Mouse (Mus musculus): ENCODE data around the gene Mcts2. TPM values are rescaled to one million over a fixed set of nuclear protein-coding genes. Genes with fewer than 3 reads are reported as not detected.
A peak's percentile ranks its signal among the peaks of the same experiment; 100 is the strongest.

Gene Mcts2
- polyA plus RNA-seq, 1 experiment = 21.5 TPM

DNA sequence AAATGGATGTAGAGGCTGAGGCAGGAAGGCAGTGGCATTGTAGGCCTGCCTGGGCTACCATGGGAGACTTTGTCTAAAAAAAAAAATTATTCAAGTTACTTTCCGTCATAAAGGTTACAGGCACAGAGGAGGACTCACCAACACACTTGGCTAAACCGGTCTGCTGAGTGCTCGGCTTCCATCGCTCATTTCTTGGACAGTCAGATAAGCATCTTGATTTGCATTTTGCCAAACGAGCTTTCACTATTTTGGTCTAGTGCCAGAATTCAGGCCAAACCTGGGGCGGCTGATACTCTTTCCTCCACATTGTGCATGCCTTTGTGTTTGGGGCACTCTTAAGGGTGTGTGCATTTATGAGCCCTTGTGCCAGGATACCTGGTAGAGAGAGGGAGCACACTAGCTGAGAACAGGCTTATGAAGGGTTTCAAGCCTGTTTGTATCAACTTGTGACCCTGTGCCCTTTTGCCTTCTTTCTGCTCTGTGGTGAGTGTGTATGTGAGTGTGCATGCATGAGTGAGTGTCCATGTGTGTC lies 29.5 kb downstream of the Mcts2 start:
- Histone ChIP-seq H3K4me3 (ENCODE audit: insufficient read depth, low read length) (no peak overlapping the region), H3K4me1 (ENCODE audit: control insufficient read depth, insufficient read depth, low read length) (no peaks in the 10 kb centered on the region), H3K27ac (ENCODE audit: insufficient read depth, low read length) (no peak overlapping the region)
- TF ChIP-seq CTCF (IDR thresholded peaks at IDR 0.05; ENCODE audit: extremely low read depth, insufficient read depth, low read length) = no peak
- no peak for TF ChIP-seq POLR2A (IDR thresholded peaks at IDR 0.05; ENCODE audit: extremely low read depth, insufficient read depth, low read length)

GRCm38 (mm10) chr2:152717652-152718051 lies 30.8 kb downstream of the Mcts2 start:
- no peak overlapping the region for H3K27ac ChIP-seq (ENCODE audit: insufficient read depth, low read length)
- H3K4me3 ChIP-seq (ENCODE audit: insufficient read depth, low read length) = no peak overlapping the region

DNA sequence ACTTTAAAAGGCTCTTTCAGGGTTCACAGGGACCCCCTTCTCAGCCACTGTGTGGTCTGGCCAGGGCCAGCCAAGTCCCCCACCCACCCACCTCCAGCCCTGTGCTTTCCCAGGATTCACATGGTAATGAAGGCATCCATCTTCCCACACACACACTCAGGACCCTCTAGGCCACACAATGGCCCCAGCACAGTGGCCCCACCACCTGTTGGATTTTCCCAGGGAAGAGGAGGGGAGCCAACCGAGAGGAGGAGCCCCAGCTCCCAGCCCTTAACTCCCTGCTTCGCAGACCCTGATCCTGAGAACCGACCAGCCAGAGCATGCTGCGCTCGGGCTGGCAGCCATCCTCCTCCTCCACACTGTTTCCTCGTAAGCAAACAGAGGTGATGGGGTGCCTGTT lies 31.2 kb downstream of the Mcts2 start:
- Histone ChIP-seq H3K4me3 (ENCODE audit: insufficient read depth, low read length) (no peak overlapping the region), H3K27ac (ENCODE audit: insufficient read depth, low read length) (no peak overlapping the region)
- TF ChIP-seq CTCF (IDR thresholded peaks at IDR 0.05; ENCODE audit: extremely low read depth, insufficient read depth, low read length) (no peak), POLR2A (IDR thresholded peaks at IDR 0.05; ENCODE audit: extremely low read depth, insufficient read depth, low read length) (no peak)

More at GRCm38 (mm10) chr2:152717652-152718051, 30.8 kb downstream of the Mcts2 start:
- H3K4me1 ChIP-seq (ENCODE audit: control insufficient read depth, insufficient read depth, low read length) = no peaks in the 10 kb centered on the region
- no peak for TF ChIP-seq POLR2A (IDR thresholded peaks at IDR 0.05; ENCODE audit: extremely low read depth, insufficient read depth, low read length)
- TF ChIP-seq CTCF (IDR thresholded peaks at IDR 0.05; ENCODE audit: extremely low read depth, insufficient read depth, low read length) = no peak

DNA sequence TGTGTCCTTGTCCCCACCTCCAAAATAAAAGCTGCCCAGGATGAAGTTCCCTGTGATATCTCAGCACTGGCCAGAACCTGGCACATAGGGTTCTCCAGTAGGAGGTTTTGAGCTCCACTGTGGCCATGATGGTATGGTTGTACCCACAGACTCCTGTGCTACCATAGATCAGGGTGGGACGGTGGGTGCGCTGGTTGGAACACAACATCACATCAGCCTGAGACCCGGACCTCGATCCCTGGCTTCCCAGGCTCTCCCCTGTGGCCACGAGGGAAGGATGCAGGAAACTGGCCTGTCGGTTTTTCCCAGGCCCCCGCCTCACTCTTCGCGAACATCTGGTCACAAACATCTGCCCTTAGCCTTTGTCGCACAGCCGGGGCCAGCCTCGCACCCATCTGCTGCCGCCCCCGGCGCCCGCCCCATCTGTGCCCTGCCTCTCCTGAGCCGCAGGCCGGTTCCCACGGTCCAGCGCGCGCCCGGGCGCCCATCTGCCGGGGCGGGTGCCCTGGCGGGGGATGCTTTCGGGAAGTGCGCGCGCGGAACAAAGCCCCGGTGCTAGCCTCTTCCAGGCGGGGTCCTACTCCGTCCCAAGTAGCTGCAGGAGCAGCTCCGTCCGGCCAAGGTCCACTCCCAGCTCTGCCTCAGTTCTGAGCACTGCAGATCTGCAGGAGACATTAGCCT lies 37.0 kb downstream of the Mcts2 start:
- TF ChIP-seq POLR2A (IDR thresholded peaks at IDR 0.05; ENCODE audit: extremely low read depth, insufficient read depth, low read length) = no peak
- no peak for TF ChIP-seq CTCF (IDR thresholded peaks at IDR 0.05; ENCODE audit: extremely low read depth, insufficient read depth, low read length)
- H3K4me1 ChIP-seq (ENCODE audit: control insufficient read depth, insufficient read depth, low read length) = no peaks in the 10 kb centered on the region
- no peak overlapping the region for H3K4me3 ChIP-seq (ENCODE audit: insufficient read depth, low read length)
- no peak overlapping the region for H3K27ac ChIP-seq (ENCODE audit: insufficient read depth, low read length)

More for the DNA sequence above, 31.2 kb downstream of the Mcts2 start:
- H3K4me1 ChIP-seq (ENCODE audit: control insufficient read depth, insufficient read depth, low read length) = no peaks in the 10 kb centered on the region

- no peak overlapping the region for H3K4me3 ChIP-seq (ENCODE audit: insufficient read depth, low read length)
- H3K4me1 ChIP-seq (ENCODE audit: control insufficient read depth, insufficient read depth, low read length) = no peaks in the 10 kb centered on the region
- H3K27ac ChIP-seq (ENCODE audit: insufficient read depth, low read length) = no peak overlapping the region
- TF ChIP-seq CTCF (IDR thresholded peaks at IDR 0.05; ENCODE audit: extremely low read depth, insufficient read depth, low read length) (no peak), POLR2A (IDR thresholded peaks at IDR 0.05; ENCODE audit: extremely low read depth, insufficient read depth, low read length) (no peak)
Observed at GRCm38 (mm10) chr2:152724332-152724723, 37.5 kb downstream of the Mcts2 start.

DNA sequence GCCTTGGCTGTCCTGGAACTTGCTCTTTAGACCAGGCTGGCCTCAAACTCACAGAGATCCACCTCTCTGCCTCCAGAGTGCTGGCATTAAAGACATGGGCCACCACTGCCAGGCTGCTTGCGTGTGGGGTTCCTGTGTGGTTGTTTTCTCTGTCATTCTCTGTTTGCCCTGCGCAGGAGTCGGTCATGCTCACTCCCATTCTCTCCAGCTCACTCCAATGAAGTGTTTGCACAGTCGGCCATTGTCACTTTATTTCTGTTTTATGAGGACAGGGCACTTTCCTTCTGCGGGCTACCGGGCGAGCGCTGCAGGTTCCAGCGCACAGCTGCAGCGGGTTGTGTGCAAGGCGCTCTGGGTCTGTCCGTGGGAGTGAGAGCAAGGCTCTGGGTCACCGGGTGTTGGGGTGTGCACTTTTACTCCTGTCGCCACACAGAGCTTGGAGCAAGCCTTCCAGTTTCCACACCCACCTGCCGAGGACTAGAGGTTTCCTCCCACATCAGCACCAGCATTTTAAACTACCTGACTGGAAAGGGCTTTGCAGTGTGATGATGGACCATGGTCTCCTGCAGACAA lies 38.4 kb downstream of the Mcts2 start:
- no peak overlapping the region for H3K4me3 ChIP-seq (ENCODE audit: insufficient read depth, low read length)
- no peaks in the 10 kb centered on the region; the same call in 1 of the 2 replicates for H3K4me1 ChIP-seq (ENCODE audit: control insufficient read depth, insufficient read depth, low read length)
- H3K27ac ChIP-seq (ENCODE audit: insufficient read depth, low read length) = no peak overlapping the region
- TF ChIP-seq CTCF (IDR thresholded peaks at IDR 0.05; ENCODE audit: extremely low read depth, insufficient read depth, low read length) (no peak), POLR2A (IDR thresholded peaks at IDR 0.05; ENCODE audit: extremely low read depth, insufficient read depth, low read length) (no peak)

DNA sequence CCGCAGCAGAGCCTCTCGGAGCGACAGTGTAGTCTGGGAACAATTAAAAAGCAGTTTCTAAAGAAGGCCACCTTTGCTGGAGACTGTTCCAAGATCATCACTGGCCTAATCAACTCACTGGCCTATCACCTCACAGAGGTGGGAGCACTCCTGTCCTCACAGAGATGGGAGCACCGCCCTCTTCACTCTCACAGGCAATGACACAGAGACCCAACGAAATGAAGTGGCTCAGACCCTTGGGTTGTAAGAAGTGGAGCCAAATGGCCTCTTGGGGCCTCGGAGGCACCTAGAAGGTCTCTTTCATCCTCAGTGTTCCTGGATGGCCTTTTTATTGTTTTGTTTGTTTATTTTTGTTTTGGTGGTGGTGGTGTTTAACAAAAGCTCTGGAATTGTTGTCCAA lies 39.4 kb downstream of the Mcts2 start:
- TF ChIP-seq POLR2A (IDR thresholded peaks at IDR 0.05; ENCODE audit: extremely low read depth, insufficient read depth, low read length) (no peak), CTCF (IDR thresholded peaks at IDR 0.05; ENCODE audit: extremely low read depth, insufficient read depth, low read length) (no peak)

GRCm38 (mm10) chr2:152726751-152727335 lies 40.0 kb downstream of the Mcts2 start:
- no peak for TF ChIP-seq POLR2A (IDR thresholded peaks at IDR 0.05; ENCODE audit: extremely low read depth, insufficient read depth, low read length)
- no peak for TF ChIP-seq CTCF (IDR thresholded peaks at IDR 0.05; ENCODE audit: extremely low read depth, insufficient read depth, low read length)
- Histone ChIP-seq H3K27ac (ENCODE audit: insufficient read depth, low read length) (peak overlapping the region; percentile 59), H3K4me1 (ENCODE audit: control insufficient read depth, insufficient read depth, low read length) (no peaks in the 10 kb centered on the region; the same call in 1 of the 2 replicates), H3K4me3 (ENCODE audit: insufficient read depth, low read length) (no peak overlapping the region)

More for the DNA sequence above, 39.4 kb downstream of the Mcts2 start:
- Histone ChIP-seq H3K4me1 (ENCODE audit: control insufficient read depth, insufficient read depth, low read length) (no peaks in the 10 kb centered on the region; the same call in 1 of the 2 replicates), H3K4me3 (ENCODE audit: insufficient read depth, low read length) (no peak overlapping the region), H3K27ac (ENCODE audit: insufficient read depth, low read length) (peak overlapping the region; percentile 37; the same call in 1 of the 2 replicates)

- 0 out of 2 replicates have a peak, but pooled peaks have one; percentile 22 for TF ChIP-seq POLR2A (IDR thresholded peaks at IDR 0.05; ENCODE audit: extremely low read depth, insufficient read depth, low read length)
- no peak for TF ChIP-seq CTCF (IDR thresholded peaks at IDR 0.05; ENCODE audit: extremely low read depth, insufficient read depth, low read length)
- H3K4me1 ChIP-seq (ENCODE audit: control insufficient read depth, insufficient read depth, low read length) = no peaks in the 10 kb centered on the region; the same call in 1 of the 2 replicates
- H3K27ac ChIP-seq (ENCODE audit: insufficient read depth, low read length) = peak overlapping the region; percentile 79
- no peak overlapping the region for H3K4me3 ChIP-seq (ENCODE audit: insufficient read depth, low read length)
Observed at GRCm38 (mm10) chr2:152727795-152728510, 41.1 kb downstream of the Mcts2 start.

Measured in cortical plate, adult 2 months (tissue).